Mouse (Mus musculus) neural tube, embryonic 12.5 days (tissue): ENCODE results near the gene Wfdc16. TPM values are rescaled to one million over a fixed set of nuclear protein-coding genes. Genes with fewer than 3 reads are reported as not detected.
"Not testable (repeated sequence)": the region's sequence is repeated elsewhere in the genome, so short reads cannot be mapped to it uniquely, and the experiment has no call there.

Source experiments
- ATAC-seq: fragments of 200-750 bp; cut with Nextera tagmentation; 2 replicates; pipeline ENCODE4 v1.8.0; 2017; ENCODE audit warnings: low read depth, mild to moderate bottlenecking, moderate TSS enrichment, moderate library complexity; ENCODE audit not compliant: low FRiP score
- H3K27ac ChIP-seq: fragments of 300-500 bp; sonication (generic); 2 replicates; pipeline ENCODE4 v1.5.1; 2016
- H3K27me3 ChIP-seq: fragments of 300-500 bp; sonication (generic); replicated peaks from 2 replicates; pipeline ENCODE4 v1.6.1; 2016; ENCODE audit warnings: mild to moderate bottlenecking
- H3K36me3 ChIP-seq: fragments of 300-500 bp; sonication (generic); 2 replicates; pipeline ENCODE4 v1.6.1; 2016; ENCODE audit warnings: mild to moderate bottlenecking
- H3K4me1 ChIP-seq: fragments of 300-500 bp; sonication (generic); 2 replicates; pipeline ENCODE4 v1.6.1; 2016
- H3K4me2 ChIP-seq: fragments of 300-500 bp; sonication (generic); replicated peaks from 2 replicates; pipeline ENCODE4 v1.6.1; 2016; ENCODE audit warnings: mild to moderate bottlenecking
- H3K4me3 ChIP-seq: fragments of 300-500 bp; sonication (generic); 2 replicates; pipeline ENCODE4 v1.5.1; 2016
- H3K9ac ChIP-seq: fragments of 300-500 bp; sonication (generic); 2 replicates; pipeline ENCODE4 v1.6.1; 2016; ENCODE audit warnings: mild to moderate bottlenecking
- H3K9me3 ChIP-seq: fragments of 300-500 bp; sonication (generic); 2 replicates; pipeline ENCODE4 v1.6.1; 2016; ENCODE audit warnings: mild to moderate bottlenecking
- WGBS: fragments of 180-500 bp; shearing (Covaris S2); methylation state at CpG from one replicate; pipeline ENCODE4 v1.1.7; 2016; 5-methylcytosine and 5-hydroxymethylcytosine counted together
- polyA plus RNA-seq: library from polyadenylated mRNA; unstranded; fragments of >200 nt; fragmentation: Nextera tagmentation; extraction: Ambion mirVana; gene quantifications from 2 replicates; pipeline ENCODE4 v1.2.1, GENCODE M21; 2016

Gene Wfdc16
- polyA plus RNA-seq, 1 experiment from 2014 or later = not detected

- Histone ChIP-seq H3K4me2 (no peak overlapping the region), H3K27me3 (no peaks in the 10 kb centered on the region), H3K27ac (no peak overlapping the region), H3K9ac (no peak overlapping the region), H3K4me3 (no peak overlapping the region), H3K36me3 (no peaks in the 10 kb centered on the region), H3K4me1 (no peaks in the 10 kb centered on the region), H3K9me3 (no peaks in the 10 kb centered on the region)
- WGBS = 80% methylated on average over 13 of the region's 13 CpGs
- no peak for ATAC-seq
Observed at GRCm38 (mm10) chr2:164641881-164642673, 3.5 kb upstream of the Wfdc16 start.

DNA sequence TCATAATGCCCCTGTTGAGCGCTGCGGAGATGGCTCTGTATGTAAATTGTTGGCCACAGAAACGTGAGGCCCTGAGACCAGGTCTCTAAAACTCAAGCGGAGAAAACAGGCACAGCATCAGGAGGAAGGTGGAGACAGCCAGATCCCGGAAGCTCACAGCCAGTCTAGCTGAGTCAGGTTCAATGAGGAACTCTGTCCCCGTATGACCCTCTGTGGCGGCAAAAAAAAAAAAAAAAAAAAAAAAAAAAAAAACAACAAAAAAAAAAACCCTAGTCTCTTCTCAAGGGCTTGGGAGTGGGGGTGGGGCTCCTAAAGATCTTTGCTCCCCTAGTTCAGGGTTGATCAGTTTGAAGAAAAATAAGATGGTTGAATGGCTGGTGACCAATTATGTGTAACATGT lies 2.5 kb upstream of the Wfdc16 start:
- no peak overlapping the region for H3K27ac ChIP-seq
- no peak for ATAC-seq
- WGBS = 64% methylated on average over 7 of the region's 7 CpGs
- no peak overlapping the region for H3K4me3 ChIP-seq
- no peaks in the 10 kb centered on the region for H3K4me1 ChIP-seq
- H3K4me2 ChIP-seq = no peak overlapping the region
- H3K36me3 ChIP-seq = no peaks in the 10 kb centered on the region
- no peaks in the 10 kb centered on the region for H3K9me3 ChIP-seq
- no peaks in the 10 kb centered on the region for H3K27me3 ChIP-seq
- H3K9ac ChIP-seq = no peak overlapping the region

DNA sequence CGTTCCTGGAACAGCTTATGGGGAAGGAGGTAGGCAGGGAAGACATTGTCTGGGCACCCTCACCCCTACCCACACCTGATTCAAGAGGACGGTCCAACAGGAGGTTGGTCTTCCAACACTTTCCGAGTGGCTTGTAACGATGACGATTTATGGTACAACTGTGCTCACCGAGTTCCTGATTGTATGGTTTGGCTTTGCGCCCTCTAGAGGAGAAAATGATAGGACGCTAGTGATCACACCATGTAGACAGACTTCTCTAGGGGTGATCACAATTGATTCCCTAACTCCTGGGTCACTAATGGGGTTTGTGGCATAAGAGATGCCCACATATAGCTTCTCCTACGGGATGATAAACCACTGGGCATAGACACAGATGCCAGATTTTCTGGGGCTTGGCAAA lies 3.3 kb downstream of the Wfdc16 start:
- Histone ChIP-seq H3K9ac (no peak overlapping the region), H3K27ac (no peak overlapping the region), H3K4me2 (no peak overlapping the region), H3K4me3 (no peak overlapping the region), H3K4me1 (no peaks in the 10 kb centered on the region), H3K27me3 (no peaks in the 10 kb centered on the region), H3K36me3 (no peaks in the 10 kb centered on the region), H3K9me3 (no peaks in the 10 kb centered on the region)
- 77% methylated on average over 9 of the region's 9 CpGs for WGBS
- no peak for ATAC-seq

- ATAC-seq = no peak
- no peaks in the 10 kb centered on the region for H3K27me3 ChIP-seq
- WGBS = 86% methylated on average over 4 of the region's 4 CpGs
- no peak overlapping the region for H3K4me2 ChIP-seq
- H3K4me1 ChIP-seq = no peaks in the 10 kb centered on the region
- H3K27ac ChIP-seq = no peak overlapping the region
- no peak overlapping the region for H3K4me3 ChIP-seq
- no peaks in the 10 kb centered on the region for H3K9me3 ChIP-seq
- H3K9ac ChIP-seq = no peak overlapping the region
- no peaks in the 10 kb centered on the region for H3K36me3 ChIP-seq
Observed at GRCm38 (mm10) chr2:164621775-164622174, 16.8 kb downstream of the Wfdc16 start.

GRCm38 (mm10) chr2:164619050-164619449 lies 19.5 kb downstream of the Wfdc16 start:
- whole genome bisulfite sequencing = 77% methylated on average over 5 of the region's 5 CpGs
- Histone ChIP-seq H3K4me3 (no peak overlapping the region), H3K4me1 (no peaks in the 10 kb centered on the region), H3K36me3 (no peaks in the 10 kb centered on the region), H3K27ac (no peak overlapping the region), H3K27me3 (no peaks in the 10 kb centered on the region), H3K4me2 (no peak overlapping the region), H3K9ac (no peak overlapping the region), H3K9me3 (no peaks in the 10 kb centered on the region)
- no peak for ATAC-seq

DNA sequence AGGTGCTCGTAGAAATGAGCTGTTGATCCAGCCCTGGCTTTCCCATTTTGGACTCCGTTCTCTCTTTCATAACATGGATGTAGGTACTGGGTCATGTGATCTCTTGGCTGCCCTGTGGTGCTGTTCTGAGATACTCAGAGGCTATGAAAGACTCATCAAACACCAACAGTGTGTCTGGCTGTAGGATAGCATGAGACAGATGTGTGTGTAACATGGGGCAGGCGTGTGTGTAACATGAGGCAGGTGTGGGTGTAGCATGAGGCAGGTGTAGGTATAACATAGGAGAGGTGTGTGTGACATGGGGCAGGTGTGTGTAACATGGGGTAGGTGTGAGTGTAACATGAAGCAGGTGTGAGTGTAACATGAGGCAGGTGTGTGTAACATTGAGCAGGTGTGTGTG lies 23.2 kb downstream of the Wfdc16 start:
- Histone ChIP-seq H3K27me3 (no peaks in the 10 kb centered on the region), H3K36me3 (no peaks in the 10 kb centered on the region), H3K9ac (no peak overlapping the region), H3K27ac (no peak overlapping the region), H3K4me1 (no peaks in the 10 kb centered on the region), H3K4me2 (no peak overlapping the region), H3K4me3 (no peak overlapping the region), H3K9me3 (no peaks in the 10 kb centered on the region)
- WGBS = 92% methylated on average over 3 of the region's 3 CpGs
- no peak for ATAC-seq

- ATAC-seq, H3K9ac ChIP-seq, H3K4me2 ChIP-seq, H3K27me3 ChIP-seq, H3K36me3 ChIP-seq, H3K4me1 ChIP-seq, H3K27ac ChIP-seq, H3K9me3 ChIP-seq, H3K4me3 ChIP-seq: not testable (repeated sequence)
- WGBS = 80% methylated on average over 8 of the region's 8 CpGs
Observed at GRCm38 (mm10) chr2:164613471-164613870, 25.1 kb downstream of the Wfdc16 start, which contains the start of the genes Wfdc6b and Wfdc8. TSS of gene Wfdc6b (plus strand) at chr2:164613522. TSS of gene Wfdc8 (minus strand) at chr2:164613626.

GRCm38 (mm10) chr2:164608781-164609180 lies 29.8 kb downstream of the Wfdc16 start:
- Histone ChIP-seq H3K36me3 (no peaks in the 10 kb centered on the region), H3K4me3 (no peak overlapping the region), H3K27ac (no peak overlapping the region), H3K27me3 (no peaks in the 10 kb centered on the region), H3K9ac (no peak overlapping the region), H3K4me1 (no peaks in the 10 kb centered on the region), H3K9me3 (no peaks in the 10 kb centered on the region; the same call in 1 of the 2 replicates), H3K4me2 (no peak overlapping the region)
- ATAC-seq = no peak
- WGBS = 82% methylated on average over 6 of the region's 6 CpGs

DNA sequence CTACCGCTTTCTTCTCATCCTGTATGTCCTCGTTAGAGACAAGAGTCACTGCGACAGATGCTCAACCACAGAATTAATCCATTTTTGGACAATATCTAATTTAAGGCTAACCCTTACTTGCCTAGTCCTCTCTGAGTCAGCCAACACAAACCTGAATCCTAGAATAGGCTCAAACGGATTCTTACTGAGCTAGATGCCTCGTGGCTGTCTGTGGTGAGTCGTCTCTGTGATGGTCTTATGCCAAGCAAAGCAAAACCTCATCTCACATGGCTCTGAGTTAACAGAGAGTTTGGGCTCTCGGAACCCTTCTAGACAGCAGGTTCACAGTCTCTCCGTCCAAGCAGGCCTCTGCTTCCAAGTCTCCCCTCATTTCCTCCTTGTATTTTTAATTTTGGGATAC lies 34.2 kb downstream of the Wfdc16 start:
- Histone ChIP-seq H3K4me3 (no peak overlapping the region), H3K27ac (no peak overlapping the region), H3K4me2 (no peak overlapping the region), H3K27me3 (no peaks in the 10 kb centered on the region), H3K9ac (no peak overlapping the region), H3K9me3 (peaks cover 4% of the 10 kb centered on the region), H3K36me3 (no peaks in the 10 kb centered on the region), H3K4me1 (no peaks in the 10 kb centered on the region)
- 92% methylated on average over 8 of the region's 8 CpGs for WGBS
- no peak for ATAC-seq

DNA sequence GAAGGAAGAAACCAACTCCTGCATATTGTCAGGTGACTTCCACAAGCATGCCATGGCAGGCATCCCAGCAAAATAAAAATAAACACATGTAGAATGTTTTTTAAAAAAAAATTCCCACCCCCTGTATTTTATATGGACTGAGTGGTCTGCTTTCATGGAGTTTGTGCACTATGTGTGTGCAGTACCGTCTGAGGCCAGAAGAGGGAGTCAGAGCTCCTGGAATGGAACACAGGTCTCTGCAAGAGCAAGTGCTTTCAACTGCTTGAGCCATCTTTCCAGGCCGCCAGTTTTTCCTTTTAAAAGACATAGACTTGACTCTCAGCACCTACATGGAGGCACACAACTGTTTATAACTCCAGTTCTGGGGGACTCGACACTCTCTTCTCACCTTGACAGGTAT lies 35.1 kb downstream of the Wfdc16 start:
- H3K36me3 ChIP-seq = no peaks in the 10 kb centered on the region
- no peaks in the 10 kb centered on the region for H3K27me3 ChIP-seq
- no peak for ATAC-seq
- H3K9me3 ChIP-seq = peaks cover 4% of the 10 kb centered on the region
- no peak overlapping the region for H3K4me2 ChIP-seq
- WGBS = 92% methylated on average over 3 of the region's 3 CpGs
- H3K4me1 ChIP-seq = no peaks in the 10 kb centered on the region
- no peak overlapping the region for H3K27ac ChIP-seq
- no peak overlapping the region for H3K4me3 ChIP-seq
- H3K9ac ChIP-seq = no peak overlapping the region

GRCm38 (mm10) chr2:164600179-164600578 lies 38.4 kb downstream of the Wfdc16 start:
- Histone ChIP-seq H3K4me2 (no peak overlapping the region), H3K4me1 (no peaks in the 10 kb centered on the region), H3K27ac (no peak overlapping the region), H3K27me3 (no peaks in the 10 kb centered on the region), H3K36me3 (no peaks in the 10 kb centered on the region), H3K4me3 (no peak overlapping the region), H3K9me3 (peaks cover 4% of the 10 kb centered on the region), H3K9ac (no peak overlapping the region)
- ATAC-seq = no peak
- 64% methylated on average over 3 of the region's 3 CpGs for WGBS

DNA sequence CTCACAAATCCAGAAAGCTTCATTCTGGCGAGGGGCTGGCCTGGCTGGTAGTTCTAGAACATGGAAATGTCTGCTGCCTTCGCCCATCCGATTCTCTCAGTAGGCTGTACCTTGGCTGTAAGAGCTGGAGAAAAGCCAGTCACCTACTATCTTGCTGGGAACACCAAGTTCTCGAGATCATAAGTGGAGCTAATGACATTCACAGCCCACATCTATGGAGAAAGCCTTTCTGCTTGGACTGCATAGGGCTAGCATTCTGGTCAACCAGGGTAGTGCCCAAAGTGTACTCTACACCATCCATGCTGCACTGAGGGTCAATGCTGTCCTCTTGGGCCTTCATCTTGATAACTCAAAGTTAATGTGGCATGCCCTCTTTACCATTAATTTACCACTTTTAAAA lies 45.1 kb downstream of the Wfdc16 start, which contains the start of gene Eppin:
Eppin (minus strand) TSS at position 101 of the 400 bp plus-strand sequence.
- no peak within 1 kb of the TSS for H3K4me2 ChIP-seq
- H3K9ac ChIP-seq = no peak within 1 kb of the TSS
- H3K36me3 ChIP-seq = no peaks in the 10 kb centered on the region
- 0 out of 2 replicates have a peak, but pooled peaks cover 7% of the 10 kb centered on the region for H3K4me1 ChIP-seq
- ATAC-seq = no peak
- H3K27me3 ChIP-seq = no peaks in the 10 kb centered on the region
- no peak within 1 kb of the TSS for H3K27ac ChIP-seq
- 80% methylated on average over 4 of the region's 4 CpGs for WGBS
- H3K4me3 ChIP-seq = no peak within 1 kb of the TSS
- H3K9me3 ChIP-seq = no peaks in the 10 kb centered on the region

GRCm38 (mm10) chr2:164592014-164592413 lies 46.6 kb downstream of the Wfdc16 start:
- no peak overlapping the region for H3K27ac ChIP-seq
- 11% methylated on average over 4 of the region's 4 CpGs for WGBS
- H3K4me3 ChIP-seq = no peak overlapping the region
- H3K4me2 ChIP-seq = no peak overlapping the region
- 0 out of 2 replicates have a peak, but pooled peaks cover 7% of the 10 kb centered on the region for H3K4me1 ChIP-seq
- no peaks in the 10 kb centered on the region for H3K9me3 ChIP-seq
- H3K27me3 ChIP-seq = no peaks in the 10 kb centered on the region
- H3K9ac ChIP-seq = no peak overlapping the region
- no peak; the same call in 1 of the 2 replicates for ATAC-seq
- no peaks in the 10 kb centered on the region for H3K36me3 ChIP-seq
